ENCODE assay signal across 32 mouse cellular contexts in genomic region chr7:97360166-97360565, GRCm38 (mm10). TPM values are rescaled to one million over a fixed set of nuclear protein-coding genes. Genes with fewer than 3 reads are reported as not detected.
DNase-seq lines count a peak whose midpoint lies in the region; ATAC-seq and TF ChIP-seq lines count a peak whose summit lies in the region.
"Had no signal": no experiment of that assay in that cellular context is flagged by ENCODE, and none has a peak within 500 bp of the region (broad histone marks: within the 10 kb centered on the region; RNA-seq: fewer than 3 reads in every experiment).

No protein-coding gene starts in this region.

- WGBS in liver, embryonic 11.5 days, result 78% methylated on average over 5 of the region's 5 CpGs
- WGBS in liver, postnatal 0 days (ENCODE audit: insufficient replicate concordance), result 71% methylated on average over 5 of the region's 5 CpGs

- no peak for TF ChIP-seq CTCF in liver, postnatal 0 days (IDR thresholded peaks at IDR 0.05; ENCODE audit: low read depth)

- no peaks in the 10 kb centered on the region for H3K9me3 ChIP-seq in liver, embryonic 11.5 days (ENCODE audit: control insufficient read depth, low read length)
- H3K9me3 ChIP-seq in liver, postnatal 0 days (ENCODE audit: low read length), result no peaks in the 10 kb centered on the region
- H3K9me3 ChIP-seq: embryonic facial prominence, embryonic 10.5 days; embryonic facial prominence, embryonic 13.5 days; forebrain, embryonic 10.5 days; forebrain, embryonic 15.5 days; G1E; heart, embryonic 15.5 days had no signal

- DNase-seq in heart, adult 11 months, result peak; percentile 79
- DNase-seq in heart, postnatal 14 days, result no peak
- peak; percentile 19 for DNase-seq in liver, embryonic 11.5 days (ENCODE audit: low spot score)
- DNase-seq in liver, postnatal 0 days, result no peak
- DNase-seq in lung, postnatal 36 days, result peak; percentile 49
- no peak for DNase-seq in lung, postnatal 25 days (ENCODE audit: low spot score)
- no peak for DNase-seq in left cerebral cortex, adult 18-20 months (ENCODE audit: low spot score in 2 of 2)
- DNase-seq: adrenal gland, adult 8-10 months; adrenal gland, postnatal 25 days; B cell, adult 2 months; cerebellum, adult 8-10 months; cerebellum, postnatal 10 days; cerebellum, postnatal 36 days; embryo, embryonic 11 days; gastrocnemius, postnatal 25 days; heart, postnatal 10 days; heart, postnatal 4 days had no signal

- intact Hi-C loops in heart, postnatal 14 days (cut with DNase I), result no loop called here

- H3K27me3 ChIP-seq in liver, embryonic 11.5 days (replicated peaks; ENCODE audit: control insufficient read depth, insufficient read depth, low read length), result peaks cover 3% of the 10 kb centered on the region; the same call in 1 of the 2 replicates
- H3K27me3 ChIP-seq in liver, postnatal 0 days (ENCODE audit: insufficient read depth, low read length), result no peaks in the 10 kb centered on the region
- H3K27me3 ChIP-seq: CH12.LX; embryonic facial prominence, embryonic 13.5 days; forebrain, embryonic 15.5 days; heart, embryonic 15.5 days had no signal

- H3K27ac ChIP-seq in liver, embryonic 11.5 days (ENCODE audit: low read depth, low read length), result no peak overlapping the region
- H3K27ac ChIP-seq in liver, postnatal 0 days (ENCODE audit: low read depth), result no peak overlapping the region
- H3K27ac ChIP-seq: embryonic facial prominence, embryonic 10.5 days; embryonic facial prominence, embryonic 13.5 days; forebrain, embryonic 10.5 days; forebrain, embryonic 15.5 days; heart, adult 2 months; heart, embryonic 15.5 days; hindbrain, embryonic 14.5 days; hindbrain, postnatal 0 days had no signal

- no peak overlapping the region for H3K9ac ChIP-seq in liver, embryonic 11.5 days (ENCODE audit: low read depth, low read length)
- H3K9ac ChIP-seq in liver, postnatal 0 days (replicated peaks), result no peak overlapping the region
- H3K9ac ChIP-seq: embryonic facial prominence, embryonic 13.5 days; forebrain, embryonic 15.5 days; heart, embryonic 15.5 days; hindbrain, embryonic 14.5 days had no signal

- ATAC-seq in liver, embryonic 11.5 days (replicated peaks; ENCODE audit: low FRiP score), result no peak
- no peak for ATAC-seq in liver, postnatal 0 days
- ATAC-seq: activated CD4-positive, CD25-positive, alpha-beta regulatory T cell, adult 4 months; forebrain, embryonic 15.5 days; hindbrain, postnatal 0 days; inflammation-experienced regulatory T-cells, adult 6 months; Patski had no signal

- TF ChIP-seq EP300 in liver, postnatal 0 days (IDR thresholded peaks at IDR 0.05; ENCODE audit: low read depth), result no peak

- H3K4me1 ChIP-seq in liver, embryonic 11.5 days (replicated peaks; ENCODE audit: control insufficient read depth, insufficient read depth, low read length), result no peaks in the 10 kb centered on the region; the same call in 1 of the 2 replicates
- H3K4me1 ChIP-seq in liver, postnatal 0 days (ENCODE audit: insufficient read depth), result peaks cover 6% of the 10 kb centered on the region; the same call in 1 of the 2 replicates
- H3K4me1 ChIP-seq: embryonic facial prominence, embryonic 13.5 days; forebrain, embryonic 15.5 days had no signal

- H3K4me2 ChIP-seq in liver, embryonic 11.5 days, result no peak overlapping the region
- H3K4me2 ChIP-seq in liver, postnatal 0 days (ENCODE audit: low read depth, low read length), result no peak overlapping the region
- H3K4me2 ChIP-seq: embryonic facial prominence, embryonic 13.5 days; forebrain, embryonic 15.5 days; heart, embryonic 11.5 days; heart, embryonic 15.5 days; hindbrain, embryonic 14.5 days had no signal

- H3K4me3 ChIP-seq in liver, embryonic 11.5 days (ENCODE audit: low read depth, low read length), result no peak overlapping the region
- no peak overlapping the region for H3K4me3 ChIP-seq in liver, postnatal 0 days (ENCODE audit: low read depth, low read length)
- H3K4me3 ChIP-seq: embryonic facial prominence, embryonic 10.5 days; embryonic facial prominence, embryonic 13.5 days; erythroblast, embryonic 14.5 days; forebrain, embryonic 10.5 days; forebrain, embryonic 15.5 days; heart, adult 2 months; heart, embryonic 15.5 days had no signal

- H3K36me3 ChIP-seq in liver, embryonic 11.5 days (ENCODE audit: control insufficient read depth, insufficient read depth, low read length), result no peaks in the 10 kb centered on the region
- no peaks in the 10 kb centered on the region for H3K36me3 ChIP-seq in liver, postnatal 0 days (replicated peaks; ENCODE audit: insufficient read depth, low read length)
- H3K36me3 ChIP-seq: embryonic facial prominence, embryonic 10.5 days; embryonic facial prominence, embryonic 13.5 days; forebrain, embryonic 10.5 days; forebrain, embryonic 15.5 days; G1E; heart, embryonic 15.5 days had no signal

RNA-seq across cellular contexts. Expression of gene Alg8, which starts 11.2 kb away (rescaled TPM):
- total RNA-seq in heart, postnatal 14 days (2021), result 1 to 10 TPM; 5.1 to 5.5 TPM
- polyA plus RNA-seq in liver, embryonic 11.5 days (2014; fragmentation: Nextera tagmentation; extraction: Ambion mirVana), result 66.4 and 74.2 TPM in 2 replicates
- polyA plus RNA-seq in liver, postnatal 0 days (2015; fragmentation: Nextera tagmentation; extraction: Ambion mirVana), result 14.5 and 16.2 TPM in 2 replicates
- 10 to 100 TPM in 1 of 2 experiments, 1 to 10 TPM in 1; 9.8 to 10.4 TPM for total RNA-seq in left cerebral cortex, adult 18-20 months (2021)

RNA-seq across cellular contexts. Expression of gene Kctd21, which starts 28.0 kb away (rescaled TPM):
- total RNA-seq in heart, postnatal 14 days (2021), result 1 to 10 TPM; 3.0 to 3.3 TPM
- 2.2 and 2.6 TPM in 2 replicates for polyA plus RNA-seq in liver, embryonic 11.5 days (2014; fragmentation: Nextera tagmentation; extraction: Ambion mirVana)
- polyA plus RNA-seq in liver, postnatal 0 days (2015; fragmentation: Nextera tagmentation; extraction: Ambion mirVana), result 1.1 and 1.2 TPM in 2 replicates
- 10 to 100 TPM; 13.7 to 15.1 TPM for total RNA-seq in left cerebral cortex, adult 18-20 months (2021)
- polyA plus RNA-seq: erythroblast, embryonic 14.5 days had no signal

RNA-seq across cellular contexts. Expression of gene Usp35, which starts 28.3 kb away (rescaled TPM):
- 1 to 10 TPM; 1.2 to 1.9 TPM for total RNA-seq in heart, postnatal 14 days (2021)
- 0.86 and 0.92 TPM in 2 replicates for polyA plus RNA-seq in liver, embryonic 11.5 days (2014; fragmentation: Nextera tagmentation; extraction: Ambion mirVana)
- 0.14 and 0.18 TPM in 2 replicates for polyA plus RNA-seq in liver, postnatal 0 days (2015; fragmentation: Nextera tagmentation; extraction: Ambion mirVana)
- 10 to 100 TPM; 17.2 to 19.3 TPM for total RNA-seq in left cerebral cortex, adult 18-20 months (2021)

RNA-seq across cellular contexts. Expression of gene Ndufc2, which starts 39.6 kb away (rescaled TPM):
- total RNA-seq in heart, postnatal 14 days (2021), result 100 to 1,000 TPM; 516 to 524 TPM
- polyA plus RNA-seq in liver, embryonic 11.5 days (2014; fragmentation: Nextera tagmentation; extraction: Ambion mirVana), result 355 and 359 TPM in 2 replicates
- 323 and 339 TPM in 2 replicates for polyA plus RNA-seq in liver, postnatal 0 days (2015; fragmentation: Nextera tagmentation; extraction: Ambion mirVana)
- 100 to 1,000 TPM; 232 to 247 TPM for total RNA-seq in left cerebral cortex, adult 18-20 months (2021)

RNA-seq across cellular contexts. Expression of gene Thrsp, which starts 57.4 kb away (rescaled TPM):
- 10 to 100 TPM; 27.7 to 34.9 TPM for total RNA-seq in heart, postnatal 14 days (2021)
- 0.30 TPM in 1 of 2 replicates, not detected in the other for polyA plus RNA-seq in liver, embryonic 11.5 days (2014; fragmentation: Nextera tagmentation; extraction: Ambion mirVana)
- 2.0 and 2.1 TPM in 2 replicates for polyA plus RNA-seq in liver, postnatal 0 days (2015; fragmentation: Nextera tagmentation; extraction: Ambion mirVana)
- total RNA-seq in left cerebral cortex, adult 18-20 months (2021), result 10 to 100 TPM; 17.3 to 20.7 TPM
- total RNA-seq: CH12.LX had no signal
- polyA plus RNA-seq: activated CD4-positive, CD25-positive, alpha-beta regulatory T cell, adult 4 months; erythroblast, embryonic 14.5 days; G1E had no signal

Comparison
In these comparisons a context has a peak if more than half of its experiments do, and no peak if none do; other contexts are left out.
1. DNase-seq: peak in heart, adult 11 months (single experiment), liver, embryonic 11.5 days (single experiment) and lung, postnatal 36 days (single experiment); none in heart, postnatal 14 days (0 of 2), liver, postnatal 0 days (single experiment), lung, postnatal 25 days (single experiment) and left cerebral cortex, adult 18-20 months (0 of 2).
2. RNA of gene Usp35, which starts 28.3 kb away (total RNA-seq): 17.2 to 19.3 TPM in left cerebral cortex, adult 18-20 months; 1.2 to 1.9 TPM in heart, postnatal 14 days; every median in the first group is over 4 times any median in the second.